Mouse (Mus musculus): Measurements from ENCODE around the gene Sec24a.
"Not testable (repeated sequence)": the region's sequence is repeated elsewhere in the genome, so short reads cannot be mapped to it uniquely, and the experiment has no call there.

- TF ChIP-seq CTCF (IDR thresholded peaks at IDR 0.05; ENCODE audit: control insufficient read depth, insufficient read depth, insufficient replicate concordance, low read depth, low read length); POLR2A (IDR thresholded peaks at IDR 0.05; ENCODE audit: control insufficient read depth, low read depth, low read length): not testable (repeated sequence)
Measured at GRCm38 (mm10) chr11:51690597-51690996, 72.8 kb downstream of the Sec24a start.

Measured in testis, adult 2 months (tissue).